11 mouse cellular contexts compared by ENCODE assay signal in the genomic region with DNA sequence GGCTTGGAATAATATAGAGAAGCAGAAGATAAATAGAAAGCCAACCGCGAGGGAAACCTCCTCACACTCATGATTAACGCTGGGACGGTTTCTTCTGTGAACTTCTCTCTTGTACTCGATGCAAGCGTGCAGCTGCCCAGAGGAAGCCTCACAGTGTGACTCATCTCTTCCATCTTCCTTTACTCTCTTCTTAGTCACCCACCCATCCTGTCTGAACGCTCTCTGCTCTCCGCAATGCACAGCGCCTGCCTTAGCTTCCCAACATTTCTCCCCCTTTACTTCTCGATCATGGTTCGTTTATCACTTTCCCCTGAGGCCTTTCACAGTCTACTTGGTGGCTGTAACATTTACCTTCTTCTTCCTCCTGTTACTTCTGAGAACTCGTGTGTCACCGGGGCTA. TPM values are rescaled to one million over a fixed set of nuclear protein-coding genes. Genes with fewer than 3 reads are reported as not detected.
DNase-seq lines count a peak whose midpoint lies in the region; ATAC-seq and TF ChIP-seq lines count a peak whose summit lies in the region.
"Had no signal": no experiment of that assay in that cellular context is flagged by ENCODE, and none has a peak within 500 bp of the region (broad histone marks: within the 10 kb centered on the region; RNA-seq: fewer than 3 reads in every experiment).

No protein-coding gene starts in this region.

- H3K27me3 ChIP-seq in midbrain, embryonic 14.5 days (ENCODE audit: control insufficient read depth, insufficient read depth, low read length) = no peaks in the 10 kb centered on the region
- H3K27me3 ChIP-seq: neural tube, embryonic 12.5 days had no signal

- peak overlapping the region; percentile 84 for H3K27ac ChIP-seq in gastrocnemius, adult 2 months
- H3K27ac ChIP-seq in embryonic fibroblast, embryonic 13.5 days (ENCODE audit: insufficient read depth, low read length) = peak overlapping the region; percentile 77
- no peak overlapping the region for H3K27ac ChIP-seq in midbrain, embryonic 14.5 days (replicated peaks; ENCODE audit: low read depth, low read length)
- H3K27ac ChIP-seq: neural tube, embryonic 12.5 days had no signal

- no peak for TF ChIP-seq CTCF in gastrocnemius, adult 2 months (IDR thresholded peaks at IDR 0.05)
- no peak for TF ChIP-seq CTCF in embryonic fibroblast, embryonic 13.5 days (IDR thresholded peaks at IDR 0.05; ENCODE audit: borderline replicate concordance, insufficient read depth, low read length)

- no peaks in the 10 kb centered on the region for H3K36me3 ChIP-seq in midbrain, embryonic 14.5 days (ENCODE audit: control insufficient read depth, insufficient read depth, low read length)
- H3K36me3 ChIP-seq: neural tube, embryonic 12.5 days had no signal

- no peak for TF ChIP-seq POLR2A in embryonic fibroblast, embryonic 13.5 days (IDR thresholded peaks at IDR 0.05; ENCODE audit: low read depth, low read length)

- no peaks in the 10 kb centered on the region for H3K9me3 ChIP-seq in midbrain, embryonic 14.5 days (ENCODE audit: control insufficient read depth, low read length)
- H3K9me3 ChIP-seq: neural tube, embryonic 12.5 days had no signal

- peak overlapping the region; percentile 33 for H3K4me3 ChIP-seq in gastrocnemius, adult 2 months
- no peak overlapping the region for H3K4me3 ChIP-seq in embryonic fibroblast, embryonic 13.5 days (ENCODE audit: insufficient read depth, low read length)
- H3K4me3 ChIP-seq in midbrain, embryonic 14.5 days (replicated peaks; ENCODE audit: low read depth, low read length) = no peak overlapping the region
- H3K4me3 ChIP-seq: neural tube, embryonic 12.5 days had no signal

- H3K4me2 ChIP-seq in midbrain, embryonic 14.5 days (ENCODE audit: low read length) = no peak overlapping the region
- H3K4me2 ChIP-seq: neural tube, embryonic 12.5 days had no signal

- WGBS in midbrain, embryonic 14.5 days = 90% methylated on average over 13 of the region's 13 CpGs

- intact Hi-C loops in gastrocnemius, adult 2 months (cut with DNase I) = no loop called here

- peak; percentile 44 for DNase-seq in gastrocnemius, adult 2 months
- no peak for DNase-seq in gastrocnemius, postnatal 25 days
- peak; percentile 9 to 14 for DNase-seq in B cell, adult 2 months
- peak; percentile 12 for DNase-seq in lung, postnatal 14 days
- DNase-seq in cerebellum, postnatal 14 days = no peak
- DNase-seq in midbrain, embryonic 14.5 days = no peak
- no peak for DNase-seq in cerebellum, postnatal 10 days

- peaks cover 5% of the 10 kb centered on the region for H3K4me1 ChIP-seq in embryonic fibroblast, embryonic 13.5 days (ENCODE audit: control insufficient read depth, insufficient read depth, low read length)
- H3K4me1 ChIP-seq in midbrain, embryonic 14.5 days (ENCODE audit: control insufficient read depth, insufficient read depth, low read length) = no peaks in the 10 kb centered on the region
- H3K4me1 ChIP-seq: neural tube, embryonic 12.5 days had no signal

- ATAC-seq in midbrain, embryonic 14.5 days (ENCODE audit: low FRiP score, low TSS enrichment) = no peak

- H3K9ac ChIP-seq in midbrain, embryonic 14.5 days (replicated peaks; ENCODE audit: low read length) = no peak overlapping the region
- H3K9ac ChIP-seq: neural tube, embryonic 12.5 days had no signal

RNA-seq across cellular contexts. Expression of gene Gm17622, which starts 20.1 kb away (rescaled TPM):
- total RNA-seq in gastrocnemius, adult 2 months (2021) = not detected
- total RNA-seq in gastrocnemius, postnatal 25 days (2021) = not detected
- polyA plus RNA-seq in embryonic fibroblast, embryonic 13.5 days (2011; ENCODE audit: insufficient read length, low read depth, missing spikeins) = not detected in 2 replicates
- not detected in 2 replicates for polyA plus RNA-seq in midbrain, embryonic 14.5 days (2014; fragmentation: Nextera tagmentation; extraction: Ambion mirVana)
- total RNA-seq: ES-E14; gastrocnemius, postnatal 36 days had no signal
- polyA plus RNA-seq: neural tube, embryonic 12.5 days had no signal

RNA-seq across cellular contexts. Expression of gene Polk, which starts 31.7 kb away (rescaled TPM):
- total RNA-seq in gastrocnemius, adult 2 months (2021) = 1 to 10 TPM; 5.3 to 7.4 TPM
- 1 to 10 TPM; 3.3 to 3.7 TPM for total RNA-seq in gastrocnemius, postnatal 25 days (2021)
- 40.5 and 42.4 TPM in 2 replicates for polyA plus RNA-seq in embryonic fibroblast, embryonic 13.5 days (2011; ENCODE audit: insufficient read length, low read depth, missing spikeins)
- polyA plus RNA-seq in midbrain, embryonic 14.5 days (2014; fragmentation: Nextera tagmentation; extraction: Ambion mirVana) = 4.3 and 6.7 TPM in 2 replicates

RNA-seq across cellular contexts. Expression of gene Col4a3bp, which starts 31.8 kb away (rescaled TPM):
- 10 to 100 TPM; 47.3 to 60.1 TPM for total RNA-seq in gastrocnemius, adult 2 months (2021)
- total RNA-seq in gastrocnemius, postnatal 25 days (2021) = 10 to 100 TPM; 31.5 to 39.7 TPM
- polyA plus RNA-seq in embryonic fibroblast, embryonic 13.5 days (2011; ENCODE audit: insufficient read length, low read depth, missing spikeins) = 55.9 and 57.0 TPM in 2 replicates
- polyA plus RNA-seq in midbrain, embryonic 14.5 days (2014; fragmentation: Nextera tagmentation; extraction: Ambion mirVana) = 9.1 and 9.8 TPM in 2 replicates

RNA-seq across cellular contexts. Expression of gene Ankdd1b, which starts 39.6 kb away (rescaled TPM):
- under 1 TPM; 0.17 to 0.18 TPM for total RNA-seq in gastrocnemius, adult 2 months (2021)
- total RNA-seq in gastrocnemius, postnatal 25 days (2021) = not detected
- polyA plus RNA-seq in embryonic fibroblast, embryonic 13.5 days (2011; ENCODE audit: insufficient read length, low read depth, missing spikeins) = not detected in 2 replicates
- not detected in 2 replicates for polyA plus RNA-seq in midbrain, embryonic 14.5 days (2014; fragmentation: Nextera tagmentation; extraction: Ambion mirVana)

Comparison
In these comparisons a context has a peak if more than half of its experiments do, and no peak if none do; other contexts are left out.
1. DNase-seq: peak in gastrocnemius, adult 2 months (single experiment), B cell, adult 2 months (2 of 2) and lung, postnatal 14 days (single experiment); none in gastrocnemius, postnatal 25 days (single experiment), cerebellum, postnatal 14 days (0 of 2), midbrain, embryonic 14.5 days (single experiment) and cerebellum, postnatal 10 days (0 of 2).